Mouse (Mus musculus) kidney, postnatal 14 days (tissue): ENCODE results near the gene Auts2.

ENCODE experiments used
- DNase-seq: peaks from one replicate; pipeline ENCODE4 v3.0.0; 2022; ENCODE audit warnings: mixed read lengths

The Auts2 gene

GRCm38 (mm10) chr5:132163960-132164359 lies 379.2 kb downstream of the Auts2 start:
- DNase-seq, result no peak

GRCm38 (mm10) chr5:132162206-132162533 lies 381.0 kb downstream of the Auts2 start:
- DNase-seq, result no peak

GRCm38 (mm10) chr5:132161338-132162205 lies 381.6 kb downstream of the Auts2 start:
- peak; percentile 56 for DNase-seq

DNA sequence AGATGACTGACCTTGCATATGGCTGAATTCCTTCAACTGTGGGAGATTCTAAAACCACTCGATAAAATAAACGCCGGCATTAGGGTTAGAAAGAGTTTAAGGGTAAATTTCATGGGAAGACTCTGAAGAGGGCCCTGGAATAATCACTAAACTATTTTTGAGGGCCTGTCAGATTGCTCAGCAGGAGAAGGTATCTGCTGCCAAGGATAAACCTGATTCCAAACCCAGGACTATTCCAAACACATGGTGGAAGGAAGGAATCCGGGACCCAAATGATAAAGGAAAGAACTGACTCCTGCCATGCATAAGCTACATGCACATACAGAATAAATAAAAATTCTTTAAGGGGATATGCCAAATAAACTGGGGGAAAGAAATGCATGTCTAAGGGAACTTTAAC lies 399.0 kb downstream of the Auts2 start:
- DNase-seq, result no peak

- DNase-seq, result no peak
These were observed 402.3 kb downstream of the Auts2 start for GRCm38 (mm10) chr5:132140816-132141215.

DNA sequence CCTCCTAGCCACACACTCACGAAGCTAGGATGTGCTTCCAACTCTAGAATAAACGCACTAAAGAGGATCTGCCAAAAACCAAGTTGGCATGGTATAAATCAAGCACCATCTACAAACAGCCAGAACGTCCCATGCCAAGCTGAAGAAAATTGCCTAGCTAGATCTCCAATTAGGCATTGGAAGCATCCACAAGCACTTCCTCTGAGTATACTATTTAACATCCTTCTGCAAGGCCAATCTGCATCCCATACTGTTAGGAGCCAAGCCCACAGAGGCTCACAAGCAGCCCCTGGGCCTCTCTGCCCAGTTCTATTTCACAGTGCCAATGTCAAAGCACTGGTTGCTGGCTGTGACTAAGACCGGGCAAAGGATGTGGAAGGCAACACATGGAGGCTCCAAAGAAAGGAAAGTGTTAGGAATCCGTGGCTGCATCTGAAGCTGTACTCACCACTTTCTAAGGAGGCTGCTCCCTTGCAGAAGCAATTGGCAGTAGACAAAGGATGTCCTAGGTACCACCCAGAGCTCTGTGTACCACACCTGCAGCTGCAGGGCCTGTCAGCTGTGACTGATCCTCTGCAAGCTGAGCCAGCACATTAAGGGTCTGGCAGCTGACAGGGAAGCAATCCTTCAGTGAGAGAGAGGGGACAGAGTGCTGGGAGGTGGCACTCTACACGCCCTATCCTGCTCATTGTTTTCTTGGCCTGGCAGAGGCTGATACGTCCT lies 407.0 kb downstream of the Auts2 start:
- DNase-seq, result no peak

- DNase-seq, result no peak
These were observed 411.2 kb downstream of the Auts2 start for GRCm38 (mm10) chr5:132131948-132132347.

GRCm38 (mm10) chr5:132130577-132130976 lies 412.6 kb downstream of the Auts2 start:
- no peak for DNase-seq

GRCm38 (mm10) chr5:132126626-132127025 lies 416.5 kb downstream of the Auts2 start:
- DNase-seq, result no peak

DNA sequence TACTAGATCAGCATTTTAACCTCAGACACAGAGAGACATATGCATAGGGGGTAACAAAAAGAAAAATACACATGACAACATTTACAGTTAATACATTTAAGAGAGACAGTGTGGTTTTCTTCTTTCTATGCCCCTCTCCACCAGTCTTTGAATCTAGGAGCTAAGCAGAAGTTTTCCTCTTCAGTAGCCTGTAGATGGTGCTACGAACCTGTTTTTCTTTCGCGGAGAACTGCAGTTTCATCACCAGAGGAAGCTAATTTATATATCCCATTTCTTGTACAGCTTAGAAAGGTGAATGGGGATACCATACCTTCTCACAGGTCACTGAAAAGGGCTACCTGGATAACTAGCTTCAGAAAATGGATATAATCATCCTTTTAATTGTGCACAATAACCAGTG lies 427.5 kb downstream of the Auts2 start:
- DNase-seq, result peak; percentile 27

DNA sequence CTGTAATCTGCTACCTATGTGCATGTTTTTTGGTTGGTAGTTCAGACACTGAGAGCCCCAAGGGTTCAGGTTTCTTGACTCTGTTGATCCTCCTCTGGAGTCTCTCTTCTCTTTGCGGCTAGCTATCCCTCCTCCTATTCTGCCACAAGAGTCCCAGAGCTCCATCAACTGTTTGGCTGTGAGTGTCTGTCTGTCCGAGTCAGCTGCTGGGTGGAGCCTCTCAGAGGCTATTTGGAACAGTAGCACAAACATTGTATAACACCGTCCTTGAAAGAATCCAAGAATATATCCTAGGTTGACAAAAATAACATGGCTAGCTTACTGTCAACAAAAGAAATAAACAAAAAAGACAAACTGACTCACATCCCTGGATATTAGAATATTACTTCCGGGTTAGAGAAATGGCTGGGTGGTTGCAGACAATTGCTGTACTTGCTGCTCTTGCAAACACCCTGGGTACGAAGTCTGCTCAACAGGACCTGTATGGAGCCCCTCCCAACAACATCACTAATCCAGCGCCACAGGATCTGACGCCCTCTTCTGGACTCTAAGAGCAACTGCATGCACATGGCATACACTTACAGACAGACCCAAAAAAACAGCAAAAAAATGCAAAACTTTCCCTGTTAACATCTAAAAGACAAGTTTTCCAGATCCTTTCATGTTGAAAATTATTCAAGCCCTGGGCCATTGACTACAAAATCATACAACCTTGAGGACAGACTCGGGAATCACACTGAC lies 428.4 kb downstream of the Auts2 start:
- DNase-seq, result no peak

DNA sequence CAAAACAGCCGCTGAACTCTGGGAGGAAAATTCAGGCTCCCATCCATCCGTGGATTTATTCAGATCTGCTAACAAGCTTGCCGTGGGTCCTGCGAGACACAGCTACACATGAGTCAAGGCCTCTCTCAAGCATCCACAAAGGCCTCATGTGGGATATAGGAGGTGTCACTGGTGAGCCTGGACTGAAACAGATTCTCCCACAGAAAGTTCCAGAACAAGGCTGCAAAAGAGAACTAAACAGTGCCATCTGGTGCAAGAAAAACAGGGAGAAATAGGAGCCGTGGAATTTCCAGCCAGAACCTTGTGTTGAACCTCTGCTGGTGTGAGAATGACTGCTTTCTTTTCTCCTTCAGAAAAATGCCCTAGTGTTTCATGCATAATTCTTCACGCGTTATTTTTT lies 429.7 kb downstream of the Auts2 start:
- DNase-seq, result peak; percentile 41

GRCm38 (mm10) chr5:132112666-132113065 lies 430.5 kb downstream of the Auts2 start:
- no peak for DNase-seq

DNA sequence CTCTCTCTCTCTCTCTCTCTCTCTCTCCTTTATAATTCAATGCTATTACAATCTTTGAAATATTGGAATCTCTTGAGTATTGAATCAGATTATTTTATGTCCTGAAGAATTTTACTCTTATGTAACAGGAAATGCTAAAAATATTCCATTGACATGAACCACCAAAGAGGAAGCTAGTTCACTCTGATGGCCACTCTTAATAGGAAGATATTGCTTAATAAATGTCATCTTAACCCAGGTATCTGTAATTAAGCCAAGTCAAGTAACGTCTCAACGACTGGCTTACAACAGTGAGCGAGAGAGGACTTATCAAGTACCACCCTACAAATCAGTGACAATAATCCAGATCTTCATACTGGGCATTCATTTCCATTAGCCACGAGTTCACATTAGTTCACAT lies 440.7 kb downstream of the Auts2 start:
- DNase-seq, result no peak

- peak; percentile 30 for DNase-seq
These were observed 444.7 kb downstream of the Auts2 start for GRCm38 (mm10) chr5:132098461-132098860.

DNA sequence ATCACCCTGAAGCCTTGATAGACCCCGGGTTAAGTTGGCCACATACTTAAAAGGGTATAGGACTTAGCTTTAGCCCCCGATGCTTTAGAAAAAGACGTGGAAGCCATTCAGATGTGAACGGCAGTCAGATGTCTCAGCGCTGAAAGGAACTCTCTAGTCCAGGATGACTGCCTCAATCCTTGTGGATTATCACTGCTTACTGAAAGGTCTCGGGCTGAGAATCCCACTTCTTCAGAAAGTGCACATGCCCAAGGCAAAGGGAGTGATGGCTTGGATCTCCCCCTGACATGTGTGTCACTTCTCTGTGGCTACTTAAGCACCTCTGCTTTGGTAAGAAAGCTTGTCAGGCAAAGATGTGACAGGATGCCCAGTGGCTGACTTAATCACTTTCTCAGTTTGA lies 450.4 kb downstream of the Auts2 start:
- no peak for DNase-seq

DNA sequence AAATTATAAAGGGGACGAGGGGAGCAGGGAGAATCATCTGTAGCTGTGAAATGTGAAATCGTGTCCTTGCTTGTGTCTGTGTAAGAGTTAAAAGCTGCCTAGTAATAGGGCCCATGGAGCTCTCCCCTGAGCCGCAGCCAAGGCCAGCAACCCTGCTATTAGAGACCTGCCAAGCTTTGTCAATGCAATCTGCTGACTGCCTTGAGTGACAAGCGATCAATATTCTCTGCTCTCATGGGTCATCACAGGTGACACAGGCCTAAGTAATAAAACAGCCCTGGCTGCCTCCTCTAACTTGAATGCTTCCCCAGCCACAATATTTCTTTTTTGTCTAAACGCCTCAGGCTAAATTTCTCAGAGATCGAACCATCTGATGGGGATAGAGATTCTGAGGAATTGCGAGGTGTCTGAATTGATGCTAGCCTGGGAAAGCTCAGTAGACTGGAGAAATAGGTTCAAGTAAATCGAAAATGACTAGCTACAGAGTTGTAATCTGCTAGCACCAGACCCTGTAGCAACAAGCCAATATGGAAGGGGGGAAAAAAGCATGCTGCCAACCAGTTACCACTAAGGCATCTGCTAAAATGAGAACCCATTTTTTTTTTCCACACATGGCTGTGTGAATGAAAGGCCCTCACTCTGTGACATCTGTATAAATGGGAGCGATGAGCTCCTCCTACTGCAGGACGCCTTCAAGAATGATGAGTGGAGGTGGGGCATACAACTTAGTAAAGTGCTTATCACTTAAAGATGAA lies 453.5 kb downstream of the Auts2 start:
- no peak for DNase-seq

- DNase-seq, result no peak
These were observed 454.6 kb downstream of the Auts2 start for GRCm38 (mm10) chr5:132088585-132088984.

GRCm38 (mm10) chr5:132083753-132084326 lies 459.3 kb downstream of the Auts2 start:
- DNase-seq, result no peak

GRCm38 (mm10) chr5:132075942-132076341 lies 467.2 kb downstream of the Auts2 start:
- DNase-seq, result no peak

GRCm38 (mm10) chr5:132074724-132075374 lies 468.3 kb downstream of the Auts2 start:
- DNase-seq, result peak; percentile 73

GRCm38 (mm10) chr5:132074360-132074723 lies 468.8 kb downstream of the Auts2 start:
- DNase-seq, result no peak
